Mouse (Mus musculus): ENCODE measurements around the gene Tdrd5.
"Not testable (repeated sequence)": the region's sequence is repeated elsewhere in the genome, so short reads cannot be mapped to it uniquely, and the experiment has no call there.

Tdrd5 gene

DNA sequence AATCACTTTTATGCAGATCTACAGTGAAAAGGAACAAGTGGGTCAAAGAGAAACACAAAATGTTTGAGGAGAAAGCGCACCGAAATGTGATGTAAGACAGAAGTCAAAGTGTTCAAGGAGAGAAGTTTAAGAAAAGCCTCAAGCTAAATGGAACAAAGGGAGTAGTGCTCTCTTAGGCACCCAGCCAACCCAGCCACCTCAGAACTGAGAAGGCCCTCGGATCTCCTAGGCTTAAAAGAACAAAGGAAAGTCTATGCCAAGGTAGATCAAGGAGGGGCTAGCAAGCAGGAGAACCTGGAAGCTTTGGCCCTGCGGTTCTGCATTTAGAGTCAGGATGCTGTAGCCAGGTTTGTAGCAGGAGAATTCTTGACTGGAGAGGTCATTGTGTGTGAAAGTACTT lies 48.6 kb downstream of the Tdrd5 start:
- DNase-seq (ENCODE audit: low spot score), result no peak

DNA sequence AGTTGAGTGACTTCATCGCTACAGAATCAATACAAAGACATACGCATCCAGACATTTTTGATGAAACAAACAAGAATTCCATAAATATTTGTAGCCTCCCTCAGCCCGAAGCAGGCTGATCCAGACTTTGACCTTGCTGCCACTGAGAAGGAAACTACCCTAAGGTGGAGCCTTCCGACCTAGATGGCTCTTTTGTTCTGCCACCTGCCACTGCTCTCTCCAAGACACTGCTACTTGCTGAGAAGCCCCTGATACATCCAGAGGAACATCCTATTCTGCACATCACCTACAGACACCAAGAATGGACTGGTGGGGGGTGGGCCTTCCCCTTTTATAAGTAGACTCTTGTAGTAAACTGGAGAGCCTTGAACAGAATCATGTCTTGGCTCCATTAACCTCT lies 52.4 kb downstream of the Tdrd5 start:
- DNase-seq (ENCODE audit: low spot score), result not testable (repeated sequence)

DNA sequence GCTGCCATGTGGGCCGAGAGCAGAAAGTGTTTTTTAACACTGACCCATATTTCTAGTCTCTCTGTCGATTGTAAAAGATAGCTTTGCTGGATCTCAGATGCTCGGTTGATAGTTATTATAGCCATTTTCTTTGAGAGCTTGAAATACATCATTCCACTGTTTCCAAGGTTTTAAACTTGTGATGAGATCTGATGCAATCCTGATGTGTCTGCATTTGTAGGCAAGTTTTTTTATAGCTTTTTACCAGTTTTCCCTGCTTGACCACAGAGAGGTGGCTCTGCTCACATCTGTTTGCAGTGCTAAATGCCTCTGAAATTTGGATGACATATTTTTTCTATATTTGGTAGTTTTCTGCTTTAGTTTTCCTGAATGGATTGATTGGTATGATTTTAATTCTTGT lies 55.6 kb downstream of the Tdrd5 start:
- no peak for DNase-seq (ENCODE audit: low spot score)

DNA sequence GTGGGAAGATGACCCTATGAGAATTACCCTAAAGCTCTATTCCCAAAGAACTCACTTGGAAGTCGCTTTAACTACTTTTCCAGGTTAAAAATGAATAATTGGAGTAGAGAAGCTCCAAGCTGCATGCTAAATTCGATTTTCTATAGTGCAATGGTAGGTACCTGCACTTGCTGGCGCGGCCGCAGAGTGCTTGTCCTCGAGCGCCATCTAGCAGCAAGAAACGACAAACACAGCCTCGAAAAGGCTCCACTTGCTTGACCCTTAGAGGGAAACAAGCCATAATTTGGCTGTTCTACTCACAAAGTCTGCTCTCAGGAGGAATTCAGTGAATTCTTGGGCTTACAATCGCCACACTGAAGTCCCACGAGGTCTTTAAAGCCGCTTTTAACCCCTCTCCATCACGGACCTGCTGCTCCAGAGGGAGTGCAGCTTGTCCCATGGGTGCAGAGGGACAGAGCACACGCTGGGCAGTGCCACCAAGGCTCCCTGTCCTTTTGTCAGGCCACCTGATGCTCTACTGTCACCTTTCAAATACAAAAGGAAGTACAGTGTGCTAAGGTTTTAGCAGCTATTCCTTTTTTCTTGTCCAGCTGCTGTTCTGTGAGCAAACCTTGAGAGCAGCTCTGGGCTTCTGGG lies 61.6 kb downstream of the Tdrd5 start:
- DNase-seq (ENCODE audit: low spot score), result peak; percentile 55

DNA sequence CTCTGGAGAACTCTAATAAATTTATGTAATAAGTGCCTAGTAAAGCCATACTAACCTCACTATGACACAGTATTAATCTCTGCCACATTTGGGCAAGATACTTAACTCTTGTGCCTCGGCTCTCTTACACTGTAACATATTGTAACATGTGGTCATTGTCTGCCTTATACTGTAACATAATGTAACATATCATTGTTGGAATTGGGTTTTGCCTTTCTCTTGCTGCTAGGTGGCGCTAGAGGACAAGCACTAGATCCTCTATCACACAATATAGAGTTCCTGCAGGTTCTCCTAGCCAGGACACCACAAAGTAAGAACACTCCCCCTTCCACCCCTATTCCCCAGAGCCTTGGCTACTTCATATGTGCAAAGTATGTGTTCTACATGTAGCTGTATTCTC lies 62.4 kb downstream of the Tdrd5 start:
- no peak for DNase-seq (ENCODE audit: low spot score)

DNA sequence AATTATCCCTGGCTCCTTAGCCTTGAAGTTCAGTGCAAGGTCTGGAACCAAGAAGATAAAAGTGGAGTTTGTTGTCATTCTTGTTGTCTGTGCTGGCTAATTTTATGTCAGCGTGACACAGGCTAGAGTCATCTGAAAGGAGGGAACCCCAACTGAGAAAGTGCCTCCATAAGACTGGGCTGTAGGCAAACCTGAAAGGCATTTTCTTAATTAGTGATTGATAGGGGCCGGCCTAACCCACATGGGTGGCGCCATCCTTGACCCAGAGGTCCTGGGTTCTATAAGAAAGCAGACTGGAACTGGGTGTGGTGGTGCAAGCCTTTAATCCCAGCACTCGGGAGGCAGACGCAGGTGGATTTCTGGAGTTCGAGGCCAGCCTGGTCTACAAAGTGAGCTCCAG lies 72.3 kb downstream of the Tdrd5 start:
- DNase-seq (ENCODE audit: low spot score), result no peak

DNA sequence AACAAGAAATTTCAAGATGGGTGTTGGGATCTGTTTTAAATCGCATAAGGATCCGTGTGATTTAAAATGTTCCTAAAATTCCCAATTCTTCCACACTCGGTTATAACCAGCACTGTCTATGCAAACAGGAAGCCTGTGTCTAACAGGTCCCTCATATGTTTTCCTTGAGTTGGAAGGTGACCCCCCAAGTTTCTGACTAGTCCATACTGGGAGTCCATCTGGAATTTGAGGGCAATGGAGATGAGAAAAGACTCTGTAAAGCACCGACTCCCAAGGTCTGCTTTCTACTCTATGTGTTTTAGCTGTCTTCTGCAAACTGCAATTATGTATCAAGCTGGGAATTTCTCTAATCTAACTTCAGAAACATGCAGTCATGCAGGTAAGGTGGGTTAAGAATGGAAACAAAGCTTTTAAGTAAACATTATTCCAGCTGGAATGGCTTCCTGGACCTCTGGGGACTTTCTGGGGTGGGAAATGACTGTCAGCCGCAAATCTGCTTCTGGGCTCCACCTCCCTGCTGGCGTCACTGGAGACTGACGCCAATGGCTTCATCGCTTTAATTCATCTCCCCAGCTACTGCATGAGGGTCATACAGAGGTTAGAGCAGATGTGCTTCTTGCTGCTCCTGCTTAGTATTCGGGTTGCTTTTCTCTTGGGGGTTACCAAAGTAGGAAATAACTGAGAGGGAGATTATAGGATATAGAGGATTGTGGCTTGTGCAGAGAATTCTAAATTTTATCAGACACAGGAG lies 73.0 kb downstream of the Tdrd5 start:
- peak; percentile 39 for DNase-seq (ENCODE audit: low spot score)

DNA sequence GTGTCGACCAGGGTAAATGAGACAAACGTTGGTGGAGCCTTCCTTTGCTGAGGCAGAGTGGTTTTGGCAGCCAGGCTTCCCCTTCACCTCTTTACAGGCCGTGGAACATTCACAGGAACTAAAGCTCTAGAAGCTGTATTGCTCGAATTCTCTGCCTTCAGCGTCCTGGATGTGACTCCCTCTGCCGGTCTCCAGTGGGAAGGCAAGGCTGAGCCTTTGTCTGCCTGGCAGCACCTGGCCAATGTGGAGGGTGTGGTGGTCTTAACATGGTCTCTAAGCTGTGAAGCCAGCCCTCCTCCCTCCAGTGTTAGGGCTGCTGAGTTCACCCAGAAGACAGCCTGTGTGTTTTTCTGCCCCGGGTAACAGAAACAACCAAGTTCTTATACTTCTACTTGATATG lies 74.0 kb downstream of the Tdrd5 start:
- DNase-seq (ENCODE audit: low spot score), result peak; percentile 54

DNA sequence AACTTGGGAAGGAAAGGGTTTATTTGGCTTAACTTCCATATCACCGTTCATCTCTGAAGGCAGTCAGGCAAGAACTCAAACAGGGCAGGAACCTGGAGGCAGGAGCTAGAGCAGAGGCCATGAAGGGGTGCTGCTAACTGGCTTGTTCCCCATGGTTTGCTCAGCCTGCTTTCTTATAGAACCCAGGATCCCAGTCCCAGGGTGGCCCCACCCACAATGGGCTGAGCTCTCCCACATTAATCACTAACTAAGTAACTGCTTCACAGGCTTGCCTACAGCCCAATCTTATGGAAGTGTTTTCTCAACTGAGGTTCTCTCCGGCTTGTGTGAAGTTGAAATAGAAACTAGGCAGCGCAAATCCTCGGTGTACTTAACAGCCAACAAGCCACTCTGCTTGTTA lies 74.7 kb downstream of the Tdrd5 start:
- DNase-seq (ENCODE audit: low spot score), result no peak

DNA sequence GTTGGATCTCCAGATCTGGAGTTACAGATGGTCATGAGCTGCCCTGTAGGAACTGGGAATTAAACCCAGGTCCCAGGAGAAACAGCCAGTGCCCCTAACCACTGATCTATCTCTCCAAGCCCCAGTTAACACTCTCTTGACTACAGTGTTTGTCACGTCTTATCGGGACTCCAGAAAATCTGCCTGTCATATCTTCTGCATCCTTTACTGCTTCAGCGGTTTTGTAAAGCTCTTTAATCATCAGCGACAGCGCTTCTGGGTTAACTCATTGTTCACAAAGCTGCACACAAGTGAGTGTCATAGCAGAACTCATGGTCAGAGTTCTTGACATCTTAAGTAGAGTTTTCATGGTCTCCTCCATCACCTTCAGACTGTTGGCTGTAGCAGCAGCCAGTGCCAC lies 76.6 kb downstream of the Tdrd5 start:
- no peak for DNase-seq (ENCODE audit: low spot score)

DNA sequence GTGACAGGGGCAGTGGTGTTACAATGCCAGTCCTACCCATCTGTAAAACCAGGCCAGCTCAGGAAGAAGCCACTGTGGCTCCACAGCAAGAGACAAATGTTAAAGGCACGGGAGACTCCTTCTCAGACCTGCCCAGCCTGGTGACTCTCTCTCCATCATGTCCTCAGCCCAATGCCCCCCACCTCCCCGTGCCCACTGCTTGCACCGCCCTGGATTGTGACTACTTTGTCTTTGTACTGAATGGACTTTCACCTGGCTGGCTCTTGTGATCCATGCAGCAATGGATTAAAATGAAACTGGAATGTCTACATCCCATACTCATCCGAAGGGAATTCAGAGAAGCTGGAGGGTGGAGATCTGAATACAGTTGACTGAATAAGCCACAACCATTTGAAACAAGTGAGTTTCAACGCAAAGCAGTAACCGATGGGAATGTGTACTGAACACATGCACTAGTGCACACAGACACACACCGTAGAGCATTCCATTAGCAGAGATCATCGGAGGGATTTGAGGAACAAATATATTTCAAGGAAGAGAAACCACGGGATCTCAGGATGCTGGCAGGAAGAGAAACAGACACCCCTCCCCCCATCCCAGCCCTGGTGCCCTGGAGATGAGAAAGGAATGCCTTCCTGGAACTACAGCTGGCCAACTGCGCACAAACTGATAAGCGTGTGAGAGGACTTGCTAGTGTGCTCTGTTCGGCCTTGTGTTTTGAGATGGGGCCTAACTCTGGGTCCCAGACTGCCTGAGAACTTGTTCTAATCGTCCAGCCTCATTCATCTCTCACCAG lies 81.1 kb downstream of the Tdrd5 start:
- DNase-seq (ENCODE audit: low spot score), result peak; percentile 52

DNA sequence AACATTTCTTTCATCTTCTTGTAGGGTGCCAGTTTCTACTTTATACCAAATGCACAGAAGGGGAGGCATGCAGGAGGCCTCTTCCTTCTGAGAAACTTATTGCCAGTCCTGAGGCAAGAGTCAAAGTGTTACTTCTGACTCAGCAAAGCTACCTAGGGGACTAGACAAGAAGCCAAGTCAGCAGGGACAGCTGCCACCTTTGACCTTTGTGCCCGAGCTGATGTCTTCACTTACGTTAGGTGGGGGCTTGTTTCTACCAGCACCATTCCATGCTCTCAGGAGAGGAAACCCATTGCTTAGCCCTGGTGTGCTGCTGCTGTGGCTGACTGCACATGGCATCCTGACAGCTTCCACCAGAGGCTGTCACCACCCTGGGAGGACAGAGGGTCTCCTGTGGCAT lies 82.1 kb downstream of the Tdrd5 start:
- DNase-seq (ENCODE audit: low spot score), result no peak

DNA sequence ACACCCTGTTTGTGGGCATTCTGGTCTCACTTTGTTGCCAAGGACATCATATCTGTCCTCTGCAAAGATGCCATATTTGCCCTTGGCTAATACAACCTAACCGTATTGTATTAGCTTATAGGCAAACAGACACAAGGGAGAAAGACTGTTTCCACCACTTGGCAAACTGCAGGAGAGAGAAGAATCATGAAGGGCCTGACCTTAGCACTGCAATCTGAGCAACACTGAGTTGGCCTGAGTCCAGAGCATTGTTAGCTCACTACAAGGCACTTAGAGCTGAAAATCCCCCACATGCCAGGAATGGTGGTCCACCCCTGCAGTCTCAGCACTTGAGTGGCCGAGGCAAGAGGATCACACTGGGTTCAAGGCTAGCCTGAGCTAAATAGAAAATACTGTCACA lies 84.9 kb downstream of the Tdrd5 start:
- no peak for DNase-seq (ENCODE audit: low spot score)

DNA sequence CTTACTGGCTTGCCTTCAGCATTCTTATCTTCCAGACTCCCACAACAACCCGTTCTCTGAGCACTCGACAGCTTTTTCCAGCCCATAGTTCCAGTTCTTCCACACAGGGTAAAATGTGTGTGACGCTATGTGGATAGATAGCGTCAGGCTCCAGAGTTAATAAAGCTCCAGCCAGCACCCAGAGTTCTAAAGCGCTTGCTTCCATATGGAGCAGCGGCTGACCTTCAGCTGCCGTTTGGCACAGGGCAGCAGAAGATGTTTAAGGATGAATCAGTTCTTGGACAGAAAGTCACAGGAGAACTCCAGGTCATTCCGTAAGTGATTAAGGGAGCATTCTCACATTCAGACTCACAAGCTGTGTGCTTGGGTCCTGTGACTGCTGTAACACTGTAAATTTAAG lies 85.5 kb downstream of the Tdrd5 start:
- no peak for DNase-seq (ENCODE audit: low spot score)

DNA sequence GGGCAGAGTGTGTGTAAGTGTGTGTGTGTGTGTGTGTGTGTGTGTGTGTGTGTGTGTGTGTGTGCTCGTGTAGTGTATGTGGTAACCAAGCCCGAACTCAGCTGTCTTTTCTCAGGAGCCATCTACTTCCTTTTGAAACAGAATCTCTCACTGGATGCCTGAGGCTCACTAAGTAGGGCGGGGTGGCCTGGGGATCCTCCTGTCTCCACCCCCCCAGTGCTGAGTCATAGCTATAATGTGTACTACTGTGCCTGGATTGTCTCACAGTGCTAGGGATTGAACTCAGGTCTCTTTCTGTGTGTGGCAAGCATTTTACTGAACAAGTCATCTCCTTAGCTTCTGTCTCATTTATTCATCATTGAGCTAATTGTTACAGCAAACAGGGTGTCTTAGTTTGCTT lies 86.1 kb downstream of the Tdrd5 start:
- DNase-seq (ENCODE audit: low spot score), result no peak

DNA sequence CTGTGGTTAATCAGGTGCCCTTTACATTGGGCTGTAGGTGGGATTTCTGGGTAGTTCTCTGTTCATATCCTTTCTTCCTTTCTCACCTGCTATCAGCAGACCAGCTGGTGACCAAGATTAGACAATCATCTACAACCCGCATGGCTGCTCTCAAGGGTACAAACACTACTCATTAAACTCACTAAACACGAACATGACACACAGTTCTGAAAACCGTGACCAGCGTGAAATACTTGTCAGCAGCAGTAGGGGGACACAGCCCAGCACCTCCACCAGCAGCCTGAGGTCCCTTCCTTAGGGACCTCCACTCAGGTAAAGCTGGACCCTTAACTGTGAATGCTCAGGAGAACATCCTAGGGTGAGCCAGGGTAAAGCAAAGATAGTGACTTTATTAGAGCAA lies 87.2 kb downstream of the Tdrd5 start:
- DNase-seq (ENCODE audit: low spot score), result no peak

DNA sequence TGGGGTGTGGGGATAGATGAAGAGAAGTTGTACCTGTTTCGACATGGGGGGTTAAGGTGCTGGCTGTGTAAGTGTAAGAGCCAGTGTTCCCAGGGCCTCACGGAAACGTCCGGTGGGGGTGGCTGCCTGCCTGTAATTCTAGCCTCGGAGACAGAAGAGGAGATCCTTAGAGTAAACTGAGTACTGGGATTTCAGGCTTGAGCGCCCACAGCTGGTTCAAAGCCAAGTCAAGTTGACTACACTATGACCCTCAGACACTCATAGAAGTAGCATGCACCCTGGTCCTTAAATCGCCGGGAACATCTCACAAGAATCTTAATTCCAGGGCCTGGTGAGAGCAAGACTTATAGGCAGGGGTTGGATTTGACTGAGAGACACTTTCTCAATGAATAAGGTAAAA lies 88.8 kb downstream of the Tdrd5 start:
- DNase-seq (ENCODE audit: low spot score), result no peak

DNA sequence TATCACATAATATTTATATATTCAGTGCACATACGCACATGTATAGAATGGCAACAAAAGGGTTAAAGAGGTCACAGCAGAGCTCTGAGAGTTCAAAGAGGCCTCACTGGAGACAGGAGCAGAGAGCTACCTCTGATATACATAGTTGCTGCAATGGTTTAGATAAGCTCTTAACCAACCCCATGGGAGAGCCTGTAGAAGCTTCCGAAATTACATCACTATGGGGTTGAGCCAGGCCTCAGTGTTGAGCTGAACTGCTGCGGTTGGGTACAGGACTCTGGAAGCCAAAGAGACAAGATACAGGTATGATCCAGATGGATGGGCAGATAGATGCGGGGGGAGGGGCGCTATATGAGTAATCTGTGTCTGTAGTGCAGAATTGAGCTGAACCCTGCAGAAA lies 90.5 kb downstream of the Tdrd5 start:
- no peak for DNase-seq (ENCODE audit: low spot score)

DNA sequence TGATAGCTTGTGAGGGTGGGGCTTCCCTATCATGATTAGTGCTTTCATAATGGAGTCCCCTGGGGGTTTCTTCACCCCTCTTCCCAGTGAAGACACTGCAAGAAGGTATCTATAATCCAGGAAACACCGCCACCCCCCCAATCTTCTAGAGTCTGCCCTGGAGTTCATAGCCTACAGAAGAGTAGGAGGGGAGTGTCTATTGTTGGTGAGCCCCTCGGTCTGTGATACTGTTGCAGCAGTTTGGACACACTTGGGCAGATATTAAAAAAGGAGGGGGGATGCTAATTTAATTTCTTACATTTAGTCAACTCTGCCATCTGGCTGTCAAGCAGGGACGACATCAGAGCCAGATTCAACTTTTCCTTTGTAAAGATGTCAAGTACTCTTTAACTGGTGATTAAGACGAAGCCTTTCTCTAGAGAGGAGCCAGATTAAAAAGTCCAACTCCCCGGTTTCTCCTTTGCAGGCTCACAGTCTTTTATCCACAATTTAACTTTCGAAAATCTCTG lies 91.6 kb downstream of the Tdrd5 start:
- no peak for DNase-seq (ENCODE audit: low spot score)

Measured in ovary, postnatal 36 days (tissue).